Mouse (Mus musculus): ENCODE measurements around the gene Phf12.

DNA sequence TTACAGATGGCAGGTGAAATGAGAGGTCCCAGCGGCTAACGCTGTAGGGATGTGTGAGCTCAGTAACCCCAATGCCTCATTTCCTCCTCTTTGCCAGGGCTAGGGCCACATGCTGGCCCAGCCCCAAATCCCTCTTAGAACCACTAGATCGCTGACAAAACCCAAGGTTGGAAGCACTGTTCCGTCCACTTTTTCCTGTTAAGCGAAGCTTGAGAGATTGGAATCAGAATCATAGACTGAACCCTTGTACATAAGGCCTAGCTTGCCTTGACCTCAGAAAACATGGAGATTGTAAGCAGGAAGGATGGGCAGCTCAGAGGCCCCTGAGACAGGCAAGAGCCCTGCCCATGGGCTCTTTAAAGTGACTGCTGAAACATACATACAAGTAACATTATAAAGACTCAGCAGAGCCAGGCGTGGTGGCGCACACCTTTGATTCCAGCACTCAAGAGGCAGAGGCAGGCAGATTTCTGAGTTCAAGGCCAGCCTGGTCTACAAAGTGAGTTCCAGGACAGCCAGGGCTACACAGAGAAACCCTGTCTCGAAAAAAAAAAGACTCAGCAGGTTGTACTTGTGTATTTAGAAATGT, 3.2 kb upstream of the Phf12 start:
- TF ChIP-seq CTCF (IDR thresholded peaks at IDR 0.05; ENCODE audit: borderline replicate concordance, control insufficient read depth, extremely low read depth, insufficient read depth, low read length, poor library complexity) (no peak), POLR2A (IDR thresholded peaks at IDR 0.05; ENCODE audit: control insufficient read depth, extremely low read depth, insufficient read depth, low read length, poor library complexity) (no peak)
